Mouse (Mus musculus) heart, embryonic 12.5 days (tissue): ENCODE results near the gene Slc25a44. TPM values are rescaled to one million over a fixed set of nuclear protein-coding genes. Genes with fewer than 3 reads are reported as not detected.
"Not testable (repeated sequence)": the region's sequence is repeated elsewhere in the genome, so short reads cannot be mapped to it uniquely, and the experiment has no call there.

Source experiments
- ATAC-seq: fragments of 200-750 bp; cut with Nextera tagmentation; 2 replicates; pipeline ENCODE4 v1.8.0; 2017; ENCODE audit warnings: moderate TSS enrichment, moderate library complexity; ENCODE audit not compliant: insufficient number of reproducible peaks, low FRiP score
- H3K27ac ChIP-seq: fragments of 300-500 bp; sonication (generic); 2 replicates; pipeline ENCODE4 v1.5.1; 2016; ENCODE audit warnings: mild to moderate bottlenecking, moderate library complexity; ENCODE audit not compliant: poor library complexity, severe bottlenecking
- H3K27me3 ChIP-seq: fragments of 300-500 bp; sonication (generic); replicated peaks from 2 replicates; pipeline ENCODE4 v1.6.1; 2016; ENCODE audit warnings: mild to moderate bottlenecking, moderate library complexity
- H3K36me3 ChIP-seq: fragments of 300-500 bp; sonication (generic); 2 replicates; pipeline ENCODE4 v1.6.1; 2016; ENCODE audit warnings: mild to moderate bottlenecking, moderate library complexity
- H3K4me1 ChIP-seq: fragments of 300-500 bp; sonication (generic); replicated peaks from 2 replicates; pipeline ENCODE4 v1.6.1; 2016; ENCODE audit warnings: mild to moderate bottlenecking
- H3K4me2 ChIP-seq: fragments of 300-500 bp; sonication (generic); 2 replicates; pipeline ENCODE4 v1.6.1; 2016; ENCODE audit warnings: mild to moderate bottlenecking, moderate library complexity
- H3K4me3 ChIP-seq: fragments of 300-500 bp; sonication (generic); 2 replicates; pipeline ENCODE4 v1.5.1; 2016; ENCODE audit warnings: mild to moderate bottlenecking
- H3K9ac ChIP-seq: fragments of 300-500 bp; sonication (generic); 2 replicates; pipeline ENCODE4 v1.6.1; 2016; ENCODE audit warnings: mild to moderate bottlenecking, moderate library complexity
- H3K9me3 ChIP-seq: fragments of 300-500 bp; sonication (generic); replicated peaks from 2 replicates; pipeline ENCODE4 v1.6.1; 2016; ENCODE audit warnings: mild to moderate bottlenecking, moderate library complexity
- WGBS: fragments of 180-500 bp; shearing (Covaris S2); methylation state at CpG from one replicate; pipeline ENCODE4 v1.1.7; 2016; 5-methylcytosine and 5-hydroxymethylcytosine counted together
- polyA plus RNA-seq: library from polyadenylated mRNA; unstranded; fragments of >200 nt; fragmentation: Nextera tagmentation; extraction: Ambion mirVana; gene quantifications from 2 replicates; pipeline ENCODE4 v1.2.1, GENCODE M21; 2016

Gene Slc25a44
- polyA plus RNA-seq, 1 experiment from 2014 or later, result 14.1 TPM

DNA sequence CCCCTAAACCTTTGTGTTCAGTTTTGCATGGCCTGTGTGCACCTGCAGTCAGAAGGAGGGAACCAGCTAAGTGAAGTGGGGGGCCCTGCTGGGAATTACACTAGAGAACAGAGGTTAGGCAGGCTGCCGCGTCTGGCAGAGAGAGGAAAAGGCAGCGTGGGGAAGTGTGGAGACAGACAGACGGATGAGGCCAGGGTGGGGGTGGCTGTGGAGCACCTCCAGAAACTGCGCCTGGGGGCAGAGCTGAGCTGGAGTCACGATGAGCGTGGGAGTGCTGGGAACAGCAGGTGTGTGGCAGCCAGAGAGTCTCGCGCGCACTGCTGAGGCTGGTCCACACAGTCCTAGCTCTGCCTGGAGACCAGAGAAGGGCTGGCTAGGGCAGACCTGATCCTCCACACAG lies 10.6 kb upstream of the Slc25a44 start:
- no peak overlapping the region for H3K9ac ChIP-seq

DNA sequence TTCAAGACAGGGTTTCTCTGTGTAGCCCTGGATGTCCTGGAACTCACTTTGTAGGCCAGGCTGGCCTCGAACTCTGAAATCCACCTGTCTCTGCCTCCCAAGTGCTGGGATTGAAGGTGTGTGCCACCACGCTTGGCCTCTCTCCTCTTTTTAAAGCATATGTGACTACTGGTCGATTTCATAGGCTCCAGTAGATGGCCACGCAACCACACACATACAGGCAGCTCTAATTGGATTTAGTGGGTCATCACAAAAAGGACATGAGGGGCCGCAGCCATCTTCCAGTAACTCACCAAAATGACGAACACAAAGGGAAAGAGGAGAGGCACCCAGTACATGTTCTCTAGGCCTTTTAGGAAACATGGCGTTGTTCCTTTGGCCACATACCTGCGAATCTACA lies 3.7 kb upstream of the Slc25a44 start:
- not testable (repeated sequence) for H3K4me3 ChIP-seq, H3K36me3 ChIP-seq, H3K4me2 ChIP-seq, H3K9me3 ChIP-seq, H3K27ac ChIP-seq, H3K27me3 ChIP-seq, H3K9ac ChIP-seq, ATAC-seq
- whole genome bisulfite sequencing, result 61% methylated on average over 8 of the region's 8 CpGs
- H3K4me1 ChIP-seq, result peaks cover 10% of the 10 kb centered on the region

More for the DNA sequence above, 10.6 kb upstream of the Slc25a44 start:
- H3K27me3 ChIP-seq, result no peaks in the 10 kb centered on the region
- no peak overlapping the region for H3K4me3 ChIP-seq
- 65% methylated on average over 10 of the region's 10 CpGs for WGBS
- H3K9me3 ChIP-seq, result 0 out of 2 replicates have a peak, but pooled peaks cover 6% of the 10 kb centered on the region
- H3K27ac ChIP-seq, result no peak overlapping the region
- H3K4me2 ChIP-seq, result no peak overlapping the region
- H3K36me3 ChIP-seq, result no peaks in the 10 kb centered on the region
- ATAC-seq, result no peak
- peaks cover 15% of the 10 kb centered on the region for H3K4me1 ChIP-seq

DNA sequence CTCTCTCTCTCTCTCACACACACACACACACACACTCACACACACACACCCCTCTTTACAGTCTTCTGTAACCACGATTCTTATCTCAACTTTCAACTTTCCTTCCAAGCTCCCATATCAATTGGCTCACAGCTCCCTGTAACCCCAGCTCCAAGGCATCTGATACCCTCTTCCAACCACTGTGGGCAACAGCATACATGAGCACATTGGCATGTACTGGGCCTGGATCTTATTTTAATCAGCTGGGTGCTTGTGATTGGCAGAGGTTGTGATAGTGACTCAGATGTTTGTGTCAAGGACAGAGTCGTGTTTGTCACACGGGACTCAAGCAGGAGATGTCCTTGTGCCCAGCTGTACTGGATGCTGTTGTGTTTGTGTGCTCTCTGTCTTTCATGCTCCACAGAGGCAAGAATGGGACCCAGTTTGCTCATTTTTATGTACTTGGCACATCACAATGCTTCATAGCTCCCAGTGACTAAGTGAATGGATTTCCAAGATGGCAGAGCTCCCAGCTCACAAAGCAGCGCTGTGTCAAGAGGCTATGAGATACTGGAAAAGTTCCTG lies 2.5 kb upstream of the Slc25a44 start:
- no peaks in the 10 kb centered on the region for H3K27me3 ChIP-seq
- no peak for ATAC-seq
- H3K4me3 ChIP-seq, result no peak overlapping the region
- H3K27ac ChIP-seq, result no peak overlapping the region
- no peaks in the 10 kb centered on the region for H3K36me3 ChIP-seq
- WGBS, result 64% methylated on average over 4 of the region's 4 CpGs
- no peak overlapping the region for H3K9ac ChIP-seq
- H3K4me2 ChIP-seq, result no peak overlapping the region
- no peaks in the 10 kb centered on the region for H3K9me3 ChIP-seq
- H3K4me1 ChIP-seq, result peaks cover 15% of the 10 kb centered on the region

DNA sequence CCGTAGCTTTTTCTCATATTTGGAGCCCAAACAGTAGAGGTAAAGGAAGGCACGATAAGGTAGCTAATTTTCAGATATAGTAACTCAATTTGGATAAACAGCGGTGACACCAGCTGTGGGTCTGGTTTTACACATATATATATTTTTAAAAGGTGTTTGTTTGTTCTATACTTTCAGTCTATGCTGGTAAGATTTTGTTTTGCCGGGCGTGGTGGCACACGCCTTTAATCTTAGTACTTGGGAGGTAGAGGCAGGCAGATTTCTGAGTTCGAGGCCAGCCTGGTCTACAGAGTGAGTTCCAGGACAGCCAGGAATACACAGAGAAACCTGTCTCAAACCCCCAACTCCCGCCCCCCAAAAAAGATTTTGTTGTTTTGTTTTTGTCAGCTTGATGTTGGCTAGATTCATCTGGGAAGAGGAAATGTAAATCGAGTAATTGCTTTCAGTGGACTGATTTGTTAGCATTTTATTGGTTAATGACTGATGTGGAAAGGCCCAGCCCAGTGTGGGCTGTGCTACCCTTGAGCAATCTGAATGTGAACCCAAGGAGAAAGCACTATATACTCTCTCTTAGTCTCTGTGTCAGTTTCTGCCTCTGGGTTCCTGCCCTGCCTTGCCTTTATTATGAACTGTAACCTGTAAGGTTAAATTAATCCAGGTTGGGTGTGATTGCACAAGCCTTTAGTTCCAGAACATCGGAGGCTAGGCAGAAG lies 925 bp upstream of the Slc25a44 start:
- Histone ChIP-seq H3K4me3 (no peak overlapping the region), H3K9ac (no peak overlapping the region), H3K27ac (no peak overlapping the region), H3K36me3 (peaks cover 8% of the 10 kb centered on the region), H3K27me3 (no peaks in the 10 kb centered on the region), H3K9me3 (no peaks in the 10 kb centered on the region), H3K4me2 (no peak overlapping the region), H3K4me1 (peaks cover 22% of the 10 kb centered on the region)
- no peak for ATAC-seq
- WGBS, result 82% methylated on average over 10 of the region's 10 CpGs

DNA sequence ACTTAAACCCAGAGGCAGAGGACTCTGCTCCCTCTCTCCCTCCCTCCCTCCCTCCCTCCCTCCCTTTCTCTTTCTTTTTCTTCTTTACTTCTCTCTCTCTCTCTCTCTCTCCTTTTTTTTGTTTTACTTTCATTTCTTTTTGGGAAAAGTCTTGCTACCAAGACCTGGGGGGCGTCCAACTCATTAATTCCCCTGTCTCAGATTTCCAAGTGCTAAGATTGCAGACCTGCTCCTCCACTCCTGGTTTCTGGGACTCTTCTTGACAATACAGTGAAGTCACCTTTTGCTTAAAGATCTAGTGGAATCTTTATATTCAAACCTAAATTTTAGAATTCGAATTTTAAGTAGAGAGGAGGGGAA lies 371 bp upstream of the Slc25a44 start:
- no peak overlapping the region; the same call in 1 of the 2 replicates for H3K9ac ChIP-seq
- ATAC-seq, result no peak
- peaks cover 22% of the 10 kb centered on the region for H3K4me1 ChIP-seq
- no peak overlapping the region for H3K27ac ChIP-seq
- H3K36me3 ChIP-seq, result peaks cover 14% of the 10 kb centered on the region
- H3K9me3 ChIP-seq, result no peaks in the 10 kb centered on the region
- H3K4me2 ChIP-seq, result peak overlapping the region; percentile 94
- peak overlapping the region; percentile 84 for H3K4me3 ChIP-seq
- 8% methylated on average over 2 of the region's 2 CpGs for WGBS
- no peaks in the 10 kb centered on the region for H3K27me3 ChIP-seq

DNA sequence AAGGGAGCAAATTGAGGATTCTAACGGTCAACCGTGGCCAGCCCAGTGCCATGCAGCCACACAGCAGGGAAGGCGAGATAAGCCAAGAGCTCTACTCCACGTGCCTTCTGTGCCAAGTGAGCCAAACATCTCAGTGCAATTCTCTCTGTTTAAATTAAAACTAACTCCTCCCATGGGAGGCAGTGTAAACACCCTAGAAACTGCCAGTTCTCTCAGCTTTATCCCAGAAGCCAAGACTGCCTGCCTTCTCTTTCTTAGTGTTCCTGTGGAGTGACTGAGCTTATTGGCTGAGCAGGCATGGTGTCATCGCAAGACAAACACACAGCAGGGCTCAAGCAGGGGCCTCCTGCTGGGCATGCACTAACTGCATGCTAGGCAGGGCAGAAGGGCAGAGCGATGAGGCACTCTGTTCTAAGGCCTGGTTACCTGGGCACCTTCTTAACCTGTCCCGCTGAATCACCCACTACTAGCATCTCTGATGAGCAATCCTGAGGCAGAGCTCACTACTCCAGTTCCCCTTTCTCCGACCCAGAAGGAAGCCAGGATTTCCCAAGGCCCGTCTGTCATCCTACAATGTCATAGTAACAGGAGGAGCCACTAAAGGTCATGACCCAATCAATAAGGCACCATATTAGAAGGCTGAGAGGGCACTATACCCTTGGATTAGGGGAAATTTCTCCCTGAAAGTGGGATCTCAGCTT lies 2.8 kb downstream of the Slc25a44 start:
- H3K4me1 ChIP-seq, result peaks cover 32% of the 10 kb centered on the region
- no peak for ATAC-seq
- H3K27me3 ChIP-seq, result no peaks in the 10 kb centered on the region
- 33% methylated on average over 9 of the region's 9 CpGs for WGBS
- 0 out of 2 replicates have a peak overlapping the region, but pooled peaks have one; percentile 25 for H3K9ac ChIP-seq
- H3K27ac ChIP-seq, result no peak overlapping the region
- H3K36me3 ChIP-seq, result peaks cover 44% of the 10 kb centered on the region
- no peaks in the 10 kb centered on the region for H3K9me3 ChIP-seq
- H3K4me3 ChIP-seq, result no peak overlapping the region
- no peak overlapping the region for H3K4me2 ChIP-seq

DNA sequence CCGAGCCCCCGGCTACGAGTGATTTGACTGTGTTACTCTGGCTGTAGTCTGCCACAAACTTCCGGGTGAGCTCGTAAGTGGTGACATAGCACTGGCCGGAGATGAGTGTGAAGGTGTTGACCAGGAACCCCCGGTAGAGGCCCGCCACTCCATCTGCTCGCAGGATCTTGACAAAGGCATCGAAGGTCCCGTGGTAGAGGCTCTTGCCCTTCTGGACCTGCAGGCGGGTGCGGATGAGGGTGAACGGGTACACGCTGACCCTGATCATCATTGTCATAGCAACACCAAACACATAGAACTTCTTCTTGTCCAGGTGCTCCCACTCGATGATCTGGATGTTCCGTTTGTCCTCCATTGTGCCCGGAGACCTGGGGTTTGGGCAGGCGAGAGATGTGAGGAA lies 4.2 kb downstream of the Slc25a44 start:
- WGBS, result 94% methylated on average over 19 of the region's 19 CpGs
- H3K27ac ChIP-seq, result no peak overlapping the region
- no peaks in the 10 kb centered on the region for H3K9me3 ChIP-seq
- peaks cover 56% of the 10 kb centered on the region for H3K36me3 ChIP-seq
- H3K4me1 ChIP-seq, result peaks cover 38% of the 10 kb centered on the region
- ATAC-seq, result no peak
- H3K4me3 ChIP-seq, result no peak overlapping the region
- H3K9ac ChIP-seq, result no peak overlapping the region
- H3K27me3 ChIP-seq, result no peaks in the 10 kb centered on the region
- H3K4me2 ChIP-seq, result no peak overlapping the region

DNA sequence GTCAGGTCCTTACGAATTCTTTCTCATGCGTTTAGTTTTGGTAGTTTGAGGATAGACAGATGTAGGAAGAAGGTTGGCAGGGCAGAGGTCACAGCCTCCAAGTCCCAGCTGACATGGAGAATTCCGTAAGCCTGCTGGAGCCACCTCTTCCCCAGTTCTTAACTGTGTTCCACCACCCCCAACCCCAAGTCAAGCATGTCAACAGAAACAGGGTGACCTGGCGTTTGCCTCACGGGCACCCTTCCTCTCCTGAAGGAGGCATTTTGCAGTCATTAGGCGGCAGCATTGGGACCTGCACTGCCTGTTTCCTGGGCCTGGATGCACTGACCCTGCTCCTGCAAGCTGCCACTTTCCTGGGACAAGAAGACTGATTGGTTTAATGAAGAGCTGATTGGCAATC lies 6.9 kb downstream of the Slc25a44 start:
- ATAC-seq, result no peak
- Histone ChIP-seq H3K36me3 (peaks cover 76% of the 10 kb centered on the region), H3K9ac (no peak overlapping the region)

DNA sequence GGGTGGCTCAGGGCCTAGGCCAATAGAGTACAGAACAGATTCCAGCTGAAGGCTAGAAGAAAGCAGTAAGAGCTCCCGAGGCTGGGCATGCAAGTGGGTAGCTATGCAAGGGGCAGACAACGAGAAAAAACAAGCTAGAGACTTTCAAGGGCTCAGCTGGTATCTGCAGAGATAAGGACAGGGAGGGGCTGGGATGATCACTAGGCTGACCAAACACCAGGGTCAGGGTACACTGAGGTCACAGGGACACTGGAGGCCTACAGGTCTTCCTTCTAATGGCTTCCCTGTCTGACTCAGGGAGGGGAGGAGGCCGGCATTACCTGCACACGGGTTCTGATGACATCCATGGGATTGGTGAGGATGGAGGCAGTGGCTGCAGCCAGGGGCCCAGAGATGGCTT lies 9.3 kb downstream of the Slc25a44 start:
- H3K4me3 ChIP-seq, result no peak overlapping the region
- peaks cover 80% of the 10 kb centered on the region for H3K36me3 ChIP-seq
- H3K4me2 ChIP-seq, result no peak overlapping the region
- no peak overlapping the region for H3K27ac ChIP-seq
- H3K4me1 ChIP-seq, result peaks cover 26% of the 10 kb centered on the region
- no peak for ATAC-seq
- no peaks in the 10 kb centered on the region for H3K9me3 ChIP-seq
- H3K9ac ChIP-seq, result peak overlapping the region; percentile 27; the same call in 1 of the 2 replicates
- WGBS, result 53% methylated on average over 4 of the region's 4 CpGs
- no peaks in the 10 kb centered on the region for H3K27me3 ChIP-seq

More for the DNA sequence above, 6.9 kb downstream of the Slc25a44 start:
- H3K27me3 ChIP-seq, result no peaks in the 10 kb centered on the region
- no peak overlapping the region for H3K27ac ChIP-seq
- no peaks in the 10 kb centered on the region for H3K9me3 ChIP-seq
- no peak overlapping the region for H3K4me3 ChIP-seq
- peaks cover 30% of the 10 kb centered on the region for H3K4me1 ChIP-seq
- 73% methylated on average over 6 of the region's 6 CpGs for whole genome bisulfite sequencing
- H3K4me2 ChIP-seq, result no peak overlapping the region

DNA sequence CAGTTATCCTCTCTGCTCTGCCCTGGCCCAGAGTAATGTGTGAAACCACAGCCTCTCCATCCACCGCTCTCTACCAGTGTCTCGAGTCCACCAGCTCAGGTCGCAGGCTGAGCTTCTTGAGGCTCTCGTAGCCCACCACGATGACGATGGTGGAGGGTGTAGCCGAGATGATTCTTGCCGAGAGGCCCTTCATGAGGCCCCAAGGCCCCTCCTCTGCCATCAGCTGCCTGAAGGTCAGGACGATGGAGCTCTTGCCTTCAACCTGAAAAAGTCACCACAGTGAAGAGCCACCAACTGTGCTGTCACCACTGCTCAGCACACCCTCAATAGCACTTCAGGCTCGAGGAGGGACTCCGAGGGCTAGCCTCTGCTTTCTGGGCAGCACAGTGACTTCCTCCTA lies 12.3 kb downstream of the Slc25a44 start:
- Histone ChIP-seq H3K9me3 (no peaks in the 10 kb centered on the region), H3K4me2 (no peak overlapping the region), H3K27ac (no peak overlapping the region), H3K4me1 (peaks cover 35% of the 10 kb centered on the region), H3K36me3 (peaks cover 50% of the 10 kb centered on the region), H3K4me3 (no peak overlapping the region), H3K27me3 (no peaks in the 10 kb centered on the region), H3K9ac (no peak overlapping the region)
- ATAC-seq, result no peak
- WGBS, result 80% methylated on average over 11 of the region's 11 CpGs

DNA sequence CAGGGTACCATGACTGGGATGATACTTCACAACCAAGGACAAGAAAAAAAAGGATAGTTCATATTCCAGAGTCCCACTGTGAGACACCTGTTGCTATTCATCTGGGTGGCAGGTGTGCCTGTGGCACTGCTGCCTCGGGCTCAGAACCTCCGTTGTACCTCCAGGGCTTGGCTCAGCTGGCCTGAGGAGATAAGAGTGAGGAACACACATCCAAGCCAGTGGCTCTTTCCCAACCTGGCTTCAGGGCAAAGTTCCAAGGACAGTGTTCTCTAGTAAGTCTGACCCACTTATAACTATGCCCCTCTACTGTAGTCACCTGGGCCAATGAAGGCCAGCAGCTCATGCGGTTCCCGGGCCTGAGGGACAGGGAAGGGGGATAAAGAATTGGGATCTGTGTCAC lies 13.3 kb downstream of the Slc25a44 start:
- no peaks in the 10 kb centered on the region for H3K9me3 ChIP-seq
- H3K4me3 ChIP-seq, result no peak overlapping the region
- no peak overlapping the region for H3K27ac ChIP-seq
- peaks cover 44% of the 10 kb centered on the region for H3K36me3 ChIP-seq
- no peak for ATAC-seq
- H3K27me3 ChIP-seq, result no peaks in the 10 kb centered on the region
- H3K4me1 ChIP-seq, result peaks cover 41% of the 10 kb centered on the region
- H3K9ac ChIP-seq, result no peak overlapping the region
- 85% methylated on average over 4 of the region's 4 CpGs for WGBS
- no peak overlapping the region for H3K4me2 ChIP-seq
